Mouse (Mus musculus): ENCODE measurements at regions not wholly inside any gene's neighbourhood (a gene's known extent, or its start where the extent isn't known, plus 50 kb on each side); places are given as distances from the start of the nearest gene placed in this dataset.
A peak's percentile ranks its signal among the peaks of the same experiment; 100 is the strongest.

DNA sequence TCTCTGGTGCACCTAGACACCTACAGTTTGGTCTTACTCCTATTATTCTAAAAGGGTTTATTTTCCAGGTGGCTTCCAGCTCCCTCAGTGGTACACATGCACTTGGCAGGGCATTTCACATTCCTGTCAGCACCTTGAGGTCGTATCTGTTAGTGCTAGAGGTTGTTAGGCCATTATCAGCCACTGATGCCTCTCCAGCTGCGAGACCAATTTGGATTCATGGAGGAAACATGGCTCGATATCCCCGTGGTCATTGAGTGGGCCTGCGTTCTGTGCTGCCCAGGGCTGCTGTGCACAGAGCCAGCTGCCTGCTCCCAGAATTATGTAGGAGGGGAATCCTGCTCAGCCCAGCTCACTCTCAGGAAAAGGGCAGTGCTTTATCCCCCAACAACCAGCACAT, 60.1 kb upstream of the Irx1 start:
- no peak for ATAC-seq

GRCm38 (mm10) chr13:72043930-72044470, 80.5 kb upstream of the Irx1 start:
- Histone ChIP-seq H3K4me2 (no peak overlapping the region), H3K4me1 (no peaks in the 10 kb centered on the region), H3K4me3 (no peak overlapping the region), H3K27ac (no peak overlapping the region), H3K9me3 (replicated peaks) (no peaks in the 10 kb centered on the region), H3K27me3 (no peaks in the 10 kb centered on the region), H3K9ac (no peak overlapping the region), H3K36me3 (ENCODE audit: poor library complexity, severe bottlenecking) (no peaks in the 10 kb centered on the region)
- no peak for ATAC-seq
- WGBS: 94% methylated on average over 5 of the region's 5 CpGs

More for the DNA sequence above, 60.1 kb upstream of the Irx1 start:
- Histone ChIP-seq H3K27me3 (peaks cover 7% of the 10 kb centered on the region; the same call in 1 of the 2 replicates), H3K4me2 (no peak overlapping the region), H3K27ac (no peak overlapping the region), H3K4me1 (peaks cover 6% of the 10 kb centered on the region; the same call in 1 of the 2 replicates), H3K4me3 (no peak overlapping the region), H3K9ac (no peak overlapping the region), H3K36me3 (ENCODE audit: poor library complexity, severe bottlenecking) (no peaks in the 10 kb centered on the region), H3K9me3 (replicated peaks) (no peaks in the 10 kb centered on the region)
- WGBS: 84% methylated on average over 5 of the region's 5 CpGs

DNA sequence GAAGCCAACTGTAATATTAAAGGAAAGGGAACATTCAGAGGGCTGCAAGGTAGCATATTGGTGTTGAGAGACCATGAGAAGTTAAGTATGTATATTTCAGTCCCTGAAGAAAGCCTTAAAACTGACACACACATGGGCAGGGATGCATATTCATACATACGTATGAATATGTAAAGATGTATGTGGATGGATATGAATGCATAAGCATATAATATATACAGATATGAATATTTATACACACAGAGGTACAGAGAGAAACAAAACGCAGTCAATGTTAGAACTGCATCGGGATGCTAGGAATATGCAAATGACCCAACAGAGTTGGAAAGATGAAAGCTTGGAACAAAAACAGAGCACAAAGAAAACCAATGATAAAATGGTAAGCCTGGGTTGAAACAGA, 92.9 kb upstream of the Irx1 start:
- Histone ChIP-seq H3K27ac (no peak overlapping the region), H3K9ac (no peak overlapping the region), H3K4me2 (no peak overlapping the region), H3K9me3 (replicated peaks) (no peaks in the 10 kb centered on the region), H3K4me1 (peaks cover 2% of the 10 kb centered on the region), H3K27me3 (peaks cover 3% of the 10 kb centered on the region; the same call in 1 of the 2 replicates), H3K36me3 (ENCODE audit: poor library complexity, severe bottlenecking) (no peaks in the 10 kb centered on the region), H3K4me3 (no peak overlapping the region)
- ATAC-seq: no peak; the same call in 1 of the 2 replicates
- WGBS: 94% methylated on average over 3 of the region's 3 CpGs

DNA sequence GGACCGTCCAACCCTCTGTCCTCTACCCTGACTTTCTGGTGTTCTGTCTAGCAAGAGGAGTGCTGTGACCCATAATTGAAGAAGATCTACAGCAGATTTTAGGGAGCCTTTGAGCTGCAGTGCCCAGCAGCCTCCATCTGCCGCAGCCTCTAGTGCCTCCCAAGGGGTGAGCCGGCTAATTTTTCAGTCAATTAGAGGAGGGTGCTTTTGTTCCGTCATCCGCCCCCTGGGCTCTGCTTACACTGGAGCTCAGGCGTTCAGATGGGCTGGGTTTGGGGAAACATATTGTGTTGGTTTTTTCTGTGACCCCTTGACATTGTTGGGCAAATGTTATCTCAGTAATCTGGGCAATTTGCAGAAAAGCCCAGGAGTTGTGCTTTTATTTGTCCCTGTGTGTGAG, 98.1 kb upstream of the Irx1 start:
- H3K9ac ChIP-seq: no peak overlapping the region
- 16% methylated on average over 6 of the region's 6 CpGs for WGBS
- H3K4me1 ChIP-seq: peaks cover 12% of the 10 kb centered on the region
- H3K4me3 ChIP-seq: no peak overlapping the region
- peak; percentile 62; the same call in 1 of the 2 replicates for ATAC-seq
- peaks cover 3% of the 10 kb centered on the region for H3K27me3 ChIP-seq
- H3K36me3 ChIP-seq (ENCODE audit: poor library complexity, severe bottlenecking): no peaks in the 10 kb centered on the region
- no peaks in the 10 kb centered on the region for H3K9me3 ChIP-seq (replicated peaks)
- H3K27ac ChIP-seq: no peak overlapping the region
- no peak overlapping the region for H3K4me2 ChIP-seq

DNA sequence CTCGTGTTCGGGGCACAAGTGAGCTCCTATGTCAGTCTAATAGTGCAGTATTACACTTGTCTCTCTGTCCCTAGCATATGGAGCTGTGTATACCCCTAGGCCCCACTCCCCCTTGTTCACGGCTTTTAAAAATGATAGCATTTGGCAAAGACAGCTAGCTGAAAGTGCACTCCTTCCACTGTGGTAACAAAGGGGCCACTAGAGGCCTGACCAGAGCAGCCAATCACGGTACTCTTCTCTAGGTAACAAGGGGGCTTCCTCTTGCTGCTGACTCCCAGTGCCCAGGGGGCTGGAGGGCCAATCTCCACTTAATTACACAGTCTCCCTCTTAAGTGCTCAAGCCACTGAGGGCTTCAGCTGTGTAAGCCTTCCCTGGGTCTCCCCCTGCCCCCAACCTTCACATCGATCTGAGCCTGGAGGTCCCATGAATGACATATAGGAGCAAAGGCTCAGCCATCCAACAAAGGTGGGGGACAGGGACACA, 99.8 kb upstream of the Irx1 start:
- Histone ChIP-seq H3K4me1 (peaks cover 12% of the 10 kb centered on the region), H3K4me3 (no peak overlapping the region), H3K27ac (no peak overlapping the region), H3K9me3 (replicated peaks) (no peaks in the 10 kb centered on the region), H3K36me3 (ENCODE audit: poor library complexity, severe bottlenecking) (no peaks in the 10 kb centered on the region), H3K9ac (no peak overlapping the region), H3K27me3 (peaks cover 3% of the 10 kb centered on the region), H3K4me2 (no peak overlapping the region)
- 48% methylated on average over 5 of the region's 5 CpGs for WGBS
- peak; percentile 50 for ATAC-seq

GRCm38 (mm10) chr13:72096585-72096984, 133.1 kb upstream of the Irx1 start:
- ATAC-seq: no peak
- WGBS: 57% methylated on average over 4 of the region's 5 CpGs

DNA sequence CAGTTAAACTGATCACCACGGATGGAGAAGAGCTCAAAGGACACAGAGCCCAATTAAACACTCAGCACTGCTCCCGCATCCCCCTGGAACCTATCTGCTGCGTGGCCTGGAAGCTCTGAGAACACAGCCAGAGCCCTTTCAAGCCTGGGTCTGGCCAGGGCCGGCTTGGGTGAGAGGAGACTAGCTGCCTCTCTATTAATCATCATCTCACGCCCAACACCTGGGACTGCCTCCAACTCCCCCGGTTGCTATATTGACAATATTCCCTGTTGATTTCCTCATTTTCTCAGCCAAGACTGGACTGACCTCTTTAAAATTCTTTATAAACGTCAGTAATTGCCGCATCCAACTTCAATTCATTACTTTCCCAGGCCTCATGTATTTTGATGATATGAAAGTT, 133.7 kb upstream of the Irx1 start:
- Histone ChIP-seq H3K9ac (no peak overlapping the region), H3K4me3 (no peak overlapping the region), H3K4me1 (no peaks in the 10 kb centered on the region), H3K9me3 (replicated peaks) (no peaks in the 10 kb centered on the region), H3K36me3 (ENCODE audit: poor library complexity, severe bottlenecking) (no peaks in the 10 kb centered on the region), H3K4me2 (no peak overlapping the region), H3K27ac (no peak overlapping the region), H3K27me3 (peaks cover 6% of the 10 kb centered on the region; the same call in 1 of the 2 replicates)
- 62% methylated on average over 8 of the region's 8 CpGs for WGBS
- no peak for ATAC-seq

More at GRCm38 (mm10) chr13:72096585-72096984, 133.1 kb upstream of the Irx1 start:
- Histone ChIP-seq H3K36me3 (ENCODE audit: poor library complexity, severe bottlenecking) (no peaks in the 10 kb centered on the region), H3K4me1 (no peaks in the 10 kb centered on the region), H3K4me2 (no peak overlapping the region), H3K27me3 (peaks cover 6% of the 10 kb centered on the region; the same call in 1 of the 2 replicates), H3K9ac (no peak overlapping the region), H3K27ac (no peak overlapping the region), H3K4me3 (no peak overlapping the region), H3K9me3 (replicated peaks) (no peaks in the 10 kb centered on the region)

DNA sequence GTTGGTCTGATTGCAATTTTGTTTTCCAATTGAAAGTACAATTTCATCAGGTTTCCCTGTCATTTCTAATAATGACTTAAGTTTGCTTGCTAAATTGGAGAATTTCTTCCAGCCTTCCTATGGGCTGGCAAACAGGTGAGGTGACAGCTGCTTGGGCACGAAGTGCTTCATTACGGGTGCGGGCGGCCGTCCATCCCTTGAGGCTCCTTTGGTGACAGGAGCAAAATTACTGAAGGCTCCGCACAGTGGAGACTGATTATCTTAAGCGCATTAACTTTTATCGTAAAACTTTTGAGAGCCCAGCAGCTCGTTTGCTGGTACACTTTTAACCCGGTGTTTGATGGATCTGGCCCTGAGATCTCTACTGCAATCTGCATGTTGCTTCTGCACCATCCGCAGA, 134.3 kb upstream of the Irx1 start:
- H3K9me3 ChIP-seq (replicated peaks): no peaks in the 10 kb centered on the region
- no peaks in the 10 kb centered on the region for H3K36me3 ChIP-seq (ENCODE audit: poor library complexity, severe bottlenecking)
- 80% methylated on average over 11 of the region's 11 CpGs for WGBS
- ATAC-seq: no peak
- H3K27me3 ChIP-seq: peaks cover 6% of the 10 kb centered on the region; the same call in 1 of the 2 replicates
- no peak overlapping the region for H3K4me3 ChIP-seq
- no peak overlapping the region for H3K27ac ChIP-seq
- no peak overlapping the region for H3K9ac ChIP-seq
- no peak overlapping the region for H3K4me2 ChIP-seq
- no peaks in the 10 kb centered on the region for H3K4me1 ChIP-seq

DNA sequence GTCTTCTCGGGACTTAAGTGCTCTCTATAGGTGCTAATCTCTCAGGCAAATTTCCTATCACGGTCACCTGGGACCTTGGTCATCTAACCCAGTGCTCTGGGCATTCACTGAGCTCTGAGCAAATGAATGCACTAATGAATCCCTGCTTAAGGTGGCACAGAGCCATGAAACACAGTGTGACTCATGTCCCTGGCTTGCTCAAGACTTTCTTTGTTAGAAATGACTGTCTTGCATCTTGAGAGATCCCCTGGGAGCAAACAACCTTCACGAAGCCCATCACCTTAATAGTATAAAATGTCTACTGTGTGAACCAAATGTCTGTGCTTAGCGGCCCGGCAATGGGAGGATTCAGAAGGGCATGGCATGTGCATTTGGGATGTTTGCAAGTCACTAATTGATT, 137.2 kb upstream of the Irx1 start:
- Histone ChIP-seq H3K4me3 (no peak overlapping the region), H3K36me3 (ENCODE audit: poor library complexity, severe bottlenecking) (no peaks in the 10 kb centered on the region), H3K9me3 (replicated peaks) (no peaks in the 10 kb centered on the region), H3K4me1 (no peaks in the 10 kb centered on the region), H3K27ac (no peak overlapping the region), H3K4me2 (no peak overlapping the region), H3K27me3 (0 out of 2 replicates have a peak, but pooled peaks cover 3% of the 10 kb centered on the region), H3K9ac (no peak overlapping the region)
- no peak for ATAC-seq
- 68% methylated on average over 5 of the region's 5 CpGs for WGBS

GRCm38 (mm10) chr13:72108666-72109065, 145.1 kb upstream of the Irx1 start:
- 74% methylated on average over 1 of the region's 1 CpGs for WGBS
- Histone ChIP-seq H3K27ac (no peak overlapping the region), H3K4me2 (no peak overlapping the region), H3K4me3 (no peak overlapping the region), H3K4me1 (no peaks in the 10 kb centered on the region), H3K9me3 (replicated peaks) (no peaks in the 10 kb centered on the region), H3K36me3 (ENCODE audit: poor library complexity, severe bottlenecking) (no peaks in the 10 kb centered on the region), H3K27me3 (no peaks in the 10 kb centered on the region), H3K9ac (no peak overlapping the region)
- ATAC-seq: no peak

DNA sequence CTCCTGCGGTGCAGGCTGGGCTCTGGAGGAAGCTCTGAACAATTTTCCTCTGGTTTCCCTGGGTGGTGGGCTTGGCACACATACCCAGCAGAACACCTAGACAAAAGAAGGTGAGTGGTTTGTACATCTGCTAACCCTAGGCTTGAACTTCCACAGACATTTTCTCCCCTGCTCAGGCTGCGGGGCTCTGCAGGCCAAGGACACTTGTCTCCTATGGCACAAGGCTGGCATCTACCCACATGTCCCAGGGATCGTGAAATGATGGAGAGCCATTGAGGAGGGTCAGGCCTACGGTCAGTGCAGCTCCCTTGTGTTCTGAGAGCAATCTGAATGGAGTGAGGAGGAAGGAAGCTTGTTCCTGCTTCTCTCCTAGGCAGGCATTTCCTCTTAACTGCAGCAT, 150.4 kb upstream of the Irx1 start:
- H3K4me2 ChIP-seq: no peak overlapping the region
- H3K27me3 ChIP-seq: peaks cover 32% of the 10 kb centered on the region
- WGBS: 94% methylated on average over 4 of the region's 4 CpGs
- no peak overlapping the region for H3K27ac ChIP-seq
- no peaks in the 10 kb centered on the region for H3K9me3 ChIP-seq (replicated peaks)
- H3K4me1 ChIP-seq: no peaks in the 10 kb centered on the region
- ATAC-seq: no peak
- no peak overlapping the region for H3K9ac ChIP-seq
- H3K36me3 ChIP-seq (ENCODE audit: poor library complexity, severe bottlenecking): no peaks in the 10 kb centered on the region
- no peak overlapping the region for H3K4me3 ChIP-seq

DNA sequence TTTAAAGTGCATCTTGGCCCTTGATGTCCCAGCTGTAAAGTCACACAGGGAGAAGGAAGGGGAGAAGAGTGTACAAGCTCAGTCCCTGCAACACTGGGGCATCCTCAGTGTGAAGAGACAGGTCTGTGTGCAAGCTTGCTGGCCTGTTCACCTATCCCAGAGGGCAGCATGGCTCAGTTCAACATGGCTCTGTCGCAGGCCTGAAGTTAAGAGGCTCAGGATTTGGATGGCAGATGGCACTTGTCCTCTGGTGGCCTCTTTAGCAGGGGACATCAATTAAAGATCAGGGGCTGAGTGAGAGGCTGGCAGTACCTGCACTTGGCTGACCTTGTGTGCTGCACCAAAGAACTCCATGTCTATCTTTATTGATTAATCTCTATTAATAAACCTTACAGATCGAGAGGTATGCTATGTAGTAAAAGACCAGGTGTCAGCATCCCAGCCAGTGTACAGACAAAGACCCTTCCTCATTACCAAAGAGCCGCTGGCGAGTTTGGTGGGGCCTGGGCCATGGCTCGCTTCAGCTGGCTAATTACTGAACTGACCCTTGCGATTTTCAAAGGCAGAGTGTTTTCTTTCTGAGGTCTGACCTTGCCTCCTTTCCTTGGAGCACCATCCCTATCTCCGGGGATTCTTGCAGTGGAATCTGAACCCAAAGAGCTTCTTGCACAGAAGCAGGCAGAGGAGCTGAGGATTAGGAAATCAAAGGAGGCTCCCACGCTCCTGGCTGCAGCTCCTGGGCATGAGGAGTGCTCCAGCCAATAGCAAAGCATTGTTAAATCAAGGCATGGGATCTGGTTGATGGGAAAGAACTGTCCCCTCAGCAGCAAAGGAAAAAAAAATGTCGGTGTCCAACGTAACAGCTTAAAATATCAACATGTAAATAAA, 151.5 kb upstream of the Irx1 start:
- WGBS: 23% methylated on average over 10 of the region's 10 CpGs
- Histone ChIP-seq H3K4me3 (no peak overlapping the region), H3K27me3 (peaks cover 34% of the 10 kb centered on the region), H3K4me2 (no peak overlapping the region), H3K9ac (no peak overlapping the region), H3K27ac (no peak overlapping the region), H3K4me1 (no peaks in the 10 kb centered on the region), H3K9me3 (replicated peaks) (no peaks in the 10 kb centered on the region), H3K36me3 (ENCODE audit: poor library complexity, severe bottlenecking) (no peaks in the 10 kb centered on the region)
- ATAC-seq: no peak

Data from forebrain, embryonic 13.5 days (tissue).